ENCODE assay signal across 11 mouse cellular contexts in genomic region chr6:144901825-144902224, GRCm38 (mm10).
A peak's percentile ranks its signal among the peaks of the same experiment; 100 is the strongest.
DNase-seq lines count a peak whose midpoint lies in the region; ATAC-seq lines count a peak whose summit lies in the region.
"Had no signal": no experiment of that assay in that cellular context is flagged by ENCODE, and none has a peak within 500 bp of the region (broad histone marks: within the 10 kb centered on the region; RNA-seq: fewer than 3 reads in every experiment).

No protein-coding gene starts in this region.

- no peak overlapping the region for H3K9ac ChIP-seq in stomach, embryonic 15.5 days
- no peak overlapping the region for H3K9ac ChIP-seq in forebrain, embryonic 15.5 days (replicated peaks)
- H3K9ac ChIP-seq: embryonic facial prominence, embryonic 15.5 days; hindbrain, embryonic 13.5 days; limb, embryonic 15.5 days had no signal

- 52% methylated on average over 9 of the region's 9 CpGs for WGBS in stomach, embryonic 15.5 days
- WGBS in forebrain, embryonic 15.5 days: 75% methylated on average over 9 of the region's 9 CpGs

- H3K27ac ChIP-seq in stomach, embryonic 15.5 days: no peak overlapping the region
- H3K27ac ChIP-seq in forebrain, embryonic 15.5 days (replicated peaks): no peak overlapping the region
- H3K27ac ChIP-seq: embryonic facial prominence, embryonic 15.5 days; hindbrain, embryonic 13.5 days; limb, embryonic 15.5 days had no signal

- H3K36me3 ChIP-seq in stomach, embryonic 15.5 days: no peaks in the 10 kb centered on the region
- no peaks in the 10 kb centered on the region for H3K36me3 ChIP-seq in forebrain, embryonic 15.5 days
- H3K36me3 ChIP-seq: embryonic facial prominence, embryonic 15.5 days; hindbrain, embryonic 13.5 days; limb, embryonic 15.5 days had no signal

- no peaks in the 10 kb centered on the region for H3K9me3 ChIP-seq in stomach, embryonic 15.5 days
- no peaks in the 10 kb centered on the region for H3K9me3 ChIP-seq in forebrain, embryonic 15.5 days
- H3K9me3 ChIP-seq: embryonic facial prominence, embryonic 15.5 days; hindbrain, embryonic 13.5 days; limb, embryonic 15.5 days had no signal

- no peak overlapping the region for H3K4me3 ChIP-seq in stomach, embryonic 15.5 days (replicated peaks)
- no peak overlapping the region for H3K4me3 ChIP-seq in forebrain, embryonic 15.5 days
- H3K4me3 ChIP-seq: embryonic facial prominence, embryonic 15.5 days; hindbrain, embryonic 13.5 days; limb, embryonic 15.5 days had no signal

- peak overlapping the region; percentile 5; the same call in 1 of the 2 replicates for H3K4me2 ChIP-seq in stomach, embryonic 15.5 days
- no peak overlapping the region for H3K4me2 ChIP-seq in forebrain, embryonic 15.5 days (replicated peaks)
- H3K4me2 ChIP-seq: hindbrain, embryonic 13.5 days; limb, embryonic 15.5 days had no signal

- DNase-seq in CD8-positive naive resting alpha-beta T cell, adult 2 months (ENCODE audit: low read depth in 2 of 2, low spot score in 2 of 2): peak; percentile 74 to 79
- DNase-seq in lung, postnatal 36 days: peak; percentile 28
- no peak for DNase-seq in layer of hippocampus, adult 9-11 months
- DNase-seq in kidney, postnatal 25 days: no peak
- no peak for DNase-seq in adrenal gland, postnatal 10 days

- peak; percentile 88 for ATAC-seq in common myeloid progenitor, adult 5-6 weeks (replicated peaks; ENCODE audit: low read depth, poor library complexity, severe bottlenecking)
- peak; percentile 87 for ATAC-seq in stomach, embryonic 15.5 days (ENCODE audit: insufficient read depth, low FRiP score, low read depth)
- ATAC-seq in forebrain, embryonic 15.5 days (replicated peaks): no peak

- no peaks in the 10 kb centered on the region for H3K4me1 ChIP-seq in stomach, embryonic 15.5 days
- H3K4me1 ChIP-seq in forebrain, embryonic 15.5 days: peaks cover 5% of the 10 kb centered on the region; the same call in 1 of the 2 replicates

- no peaks in the 10 kb centered on the region for H3K27me3 ChIP-seq in stomach, embryonic 15.5 days (replicated peaks)
- H3K27me3 ChIP-seq in forebrain, embryonic 15.5 days: no peaks in the 10 kb centered on the region
- H3K27me3 ChIP-seq: limb, embryonic 15.5 days had no signal

Comparison
In these comparisons a context has a peak if more than half of its experiments do, and no peak if none do; other contexts are left out.
1. DNase-seq: peak in CD8-positive naive resting alpha-beta T cell, adult 2 months (2 of 2) and lung, postnatal 36 days (single experiment); none in layer of hippocampus, adult 9-11 months (single experiment), kidney, postnatal 25 days (0 of 2) and adrenal gland, postnatal 10 days (single experiment).